Mouse (Mus musculus) splenic B cell, adult 2 months (primary cell): ENCODE results near the gene Dgke.
"Not testable (repeated sequence)": the region's sequence is repeated elsewhere in the genome, so short reads cannot be mapped to it uniquely, and the experiment has no call there.

ENCODE experiments used
- DNase-seq: peaks from one replicate; pipeline ENCODE4 v3.0.0-alpha.2; 2011; ENCODE audit warnings: low read depth, low spot score
- H3K27me3 ChIP-seq: 2 replicates; pipeline ENCODE4 v1.6.1; 2012; ENCODE audit warnings: mild to moderate bottlenecking, low read length, moderate library complexity, mixed read lengths; ENCODE audit not compliant: control insufficient read depth, poor library complexity, insufficient read depth, severe bottlenecking
- H3K36me3 ChIP-seq: 2 replicates; pipeline ENCODE4 v1.6.1; 2012; ENCODE audit warnings: mild to moderate bottlenecking, low read length, moderate library complexity, mixed read lengths; ENCODE audit not compliant: control insufficient read depth, poor library complexity, insufficient read depth, severe bottlenecking

Dgke gene

DNA sequence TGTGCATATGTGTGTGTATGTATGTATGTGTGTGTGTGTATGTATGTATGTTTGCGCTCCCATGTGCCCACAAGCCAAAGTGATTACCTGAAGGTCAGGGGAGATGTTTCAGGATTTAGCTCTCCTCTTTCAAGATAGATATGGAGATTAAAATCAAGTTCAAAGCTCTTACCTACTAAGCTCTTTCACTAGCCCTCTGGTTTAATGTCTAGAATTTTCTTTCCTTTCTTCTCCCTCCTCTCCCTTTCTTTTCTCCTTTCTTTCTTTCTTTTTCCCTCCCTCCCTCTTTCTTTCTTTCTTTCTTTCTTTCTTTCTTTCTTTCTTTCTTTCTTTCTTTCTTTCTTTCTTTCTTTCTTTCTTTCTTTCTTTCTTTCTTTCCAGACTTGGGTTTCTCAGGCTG, at the start of gene Dgke:
Gene Dgke, minus strand, starts transcription at position 101 of the 400 bp plus-strand sequence.
- no peaks in the 10 kb centered on the region for H3K27me3 ChIP-seq

DNA sequence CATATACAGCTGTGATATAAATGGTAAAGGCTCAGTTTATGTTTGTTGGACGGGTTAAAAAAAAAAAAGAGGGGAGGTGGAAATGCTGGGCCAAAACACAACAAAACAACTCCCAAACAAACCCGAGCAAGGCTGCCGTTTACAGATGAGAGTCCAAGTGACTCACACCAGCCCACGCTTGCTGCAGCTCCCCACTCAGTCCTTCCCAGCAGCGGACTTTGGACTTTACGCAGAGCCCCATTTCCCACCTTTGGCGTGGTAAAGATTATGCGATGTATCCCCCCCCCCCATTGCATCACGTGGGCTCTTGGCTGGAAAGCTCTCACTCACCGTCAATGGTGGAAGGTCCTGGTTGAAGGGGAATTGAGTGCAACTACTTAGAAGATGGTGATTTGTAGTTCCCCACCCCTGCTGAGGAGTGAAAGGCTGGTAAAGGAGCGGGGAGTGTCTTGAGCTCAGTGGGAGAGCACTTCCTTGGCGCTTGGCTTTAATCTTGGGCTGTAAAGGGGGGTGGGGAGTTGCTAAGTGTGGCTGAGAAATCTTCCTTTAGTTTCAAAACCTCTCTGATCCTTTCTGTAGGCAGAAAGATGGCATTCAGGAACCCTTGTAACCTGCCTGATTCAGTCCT, 40.6 kb upstream of the Dgke start:
- no peaks in the 10 kb centered on the region for H3K36me3 ChIP-seq
- H3K27me3 ChIP-seq: no peaks in the 10 kb centered on the region
- no peak for DNase-seq

More for the DNA sequence above, at the start of gene Dgke:
- H3K36me3 ChIP-seq: no peaks in the 10 kb centered on the region
- no peak for DNase-seq

DNA sequence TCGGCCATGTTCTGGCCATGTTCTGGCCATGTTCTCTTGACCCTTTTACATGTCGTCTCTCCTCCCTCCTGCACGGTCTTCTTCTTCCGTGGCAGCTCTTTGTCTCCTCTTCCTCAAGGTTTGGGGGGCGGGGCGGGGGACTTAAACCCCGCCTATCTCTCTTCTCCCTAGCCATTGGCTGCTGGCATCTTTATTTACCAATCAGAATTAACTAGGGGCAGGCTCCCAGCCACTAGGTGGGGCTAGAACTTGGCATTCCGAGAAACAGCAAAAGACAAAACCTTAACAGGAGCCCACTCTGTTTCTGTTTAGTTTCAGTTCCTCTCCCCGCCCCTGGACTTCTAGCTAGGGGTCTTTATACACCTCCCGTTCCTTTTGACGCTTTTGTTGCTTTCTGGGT, 39.2 kb upstream of the Dgke start:
- Histone ChIP-seq H3K27me3 (no peaks in the 10 kb centered on the region), H3K36me3 (no peaks in the 10 kb centered on the region)
- DNase-seq: peak; percentile 36

DNA sequence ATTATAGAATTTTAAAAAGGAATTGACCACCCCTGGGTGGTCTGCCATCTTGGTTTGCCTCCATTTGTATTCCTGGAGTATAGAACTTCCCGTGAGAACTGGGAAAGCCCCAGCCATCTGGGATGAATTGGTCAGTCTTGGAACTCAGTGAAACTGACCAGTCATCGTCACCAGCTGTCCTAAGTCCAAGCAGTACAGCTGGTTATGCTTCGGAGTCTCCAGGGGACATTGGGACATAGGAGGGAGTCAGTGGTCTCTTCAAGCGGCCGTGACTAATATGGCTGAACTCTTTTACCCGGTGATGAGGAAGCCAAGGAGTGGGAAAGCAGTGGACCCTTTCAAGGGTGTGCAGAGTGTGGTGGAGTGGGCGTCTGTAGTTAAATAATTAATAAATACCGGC, 38.6 kb upstream of the Dgke start:
- H3K27me3 ChIP-seq: no peaks in the 10 kb centered on the region
- no peaks in the 10 kb centered on the region for H3K36me3 ChIP-seq
- DNase-seq: no peak

DNA sequence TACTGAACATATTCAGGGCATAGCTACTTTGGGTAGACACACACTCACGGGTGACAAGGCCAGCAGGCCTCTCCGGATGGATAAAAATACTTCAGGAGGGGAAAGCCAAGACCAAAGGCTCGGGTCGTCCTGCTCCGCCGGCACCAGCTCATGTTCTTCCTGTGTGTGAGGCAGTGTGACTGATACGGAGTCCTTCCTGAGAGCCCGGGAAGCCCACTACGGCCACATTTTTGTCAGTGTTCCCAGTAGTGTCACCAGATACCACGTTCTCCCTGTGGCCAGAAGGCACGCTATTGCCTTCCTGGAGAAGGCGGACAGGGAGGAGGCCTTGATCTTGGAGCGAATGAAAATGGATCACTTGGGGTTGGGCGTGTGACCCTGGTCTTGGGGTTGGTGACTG, 36.5 kb upstream of the Dgke start:
- DNase-seq: no peak
- no peaks in the 10 kb centered on the region for H3K27me3 ChIP-seq

DNA sequence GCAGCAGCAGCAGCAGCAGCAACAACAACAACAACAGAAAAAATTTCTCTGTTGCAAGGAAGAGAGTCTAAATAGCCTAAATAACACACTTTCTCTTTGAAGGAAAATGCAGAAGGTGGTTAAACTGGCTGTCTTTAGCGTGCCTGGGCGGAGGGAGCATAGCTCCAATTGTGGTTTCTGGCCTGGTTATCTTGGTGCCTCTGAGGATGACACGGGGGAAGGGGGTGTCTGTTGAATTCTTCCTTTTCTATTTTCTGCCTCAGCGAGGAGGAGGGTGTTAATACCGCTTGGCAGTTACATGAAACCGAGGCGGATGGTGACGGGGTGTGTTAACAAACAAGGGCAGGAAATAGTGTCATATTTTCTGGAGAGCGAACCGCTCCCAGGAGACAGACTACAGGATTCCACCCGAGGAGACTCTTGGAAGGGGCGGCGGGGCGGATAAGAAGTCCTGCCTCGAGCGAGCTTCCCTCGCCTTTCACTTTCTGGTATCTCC, 34.2 kb upstream of the Dgke start:
- H3K27me3 ChIP-seq: no peaks in the 10 kb centered on the region
- DNase-seq: no peak

More for the DNA sequence above, 36.5 kb upstream of the Dgke start:
- no peaks in the 10 kb centered on the region for H3K36me3 ChIP-seq

DNA sequence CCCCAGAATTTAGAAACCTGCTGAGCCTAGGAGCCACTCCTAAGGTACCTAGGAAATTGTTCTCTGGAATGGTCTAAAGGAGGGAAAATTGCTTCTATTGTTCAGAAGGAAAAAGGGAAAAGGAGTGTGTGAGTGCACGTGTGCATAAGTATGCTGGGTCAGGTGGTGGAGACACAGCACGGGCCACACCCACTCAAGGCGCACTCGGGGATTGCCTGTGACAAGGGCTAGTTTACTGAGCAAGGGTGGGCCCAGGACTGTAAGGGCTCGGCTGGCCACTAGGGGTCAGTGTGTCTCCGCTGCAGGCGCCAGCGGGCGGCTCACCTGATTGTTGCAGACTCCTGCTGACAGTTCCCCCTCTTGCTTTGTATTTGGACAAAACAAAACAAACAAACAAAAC, 33.8 kb upstream of the Dgke start:
- Histone ChIP-seq H3K27me3 (no peaks in the 10 kb centered on the region), H3K36me3 (no peaks in the 10 kb centered on the region; the same call in 1 of the 2 replicates)
- DNase-seq: peak; percentile 94

More for the DNA sequence above, 34.2 kb upstream of the Dgke start:
- no peaks in the 10 kb centered on the region; the same call in 1 of the 2 replicates for H3K36me3 ChIP-seq

DNA sequence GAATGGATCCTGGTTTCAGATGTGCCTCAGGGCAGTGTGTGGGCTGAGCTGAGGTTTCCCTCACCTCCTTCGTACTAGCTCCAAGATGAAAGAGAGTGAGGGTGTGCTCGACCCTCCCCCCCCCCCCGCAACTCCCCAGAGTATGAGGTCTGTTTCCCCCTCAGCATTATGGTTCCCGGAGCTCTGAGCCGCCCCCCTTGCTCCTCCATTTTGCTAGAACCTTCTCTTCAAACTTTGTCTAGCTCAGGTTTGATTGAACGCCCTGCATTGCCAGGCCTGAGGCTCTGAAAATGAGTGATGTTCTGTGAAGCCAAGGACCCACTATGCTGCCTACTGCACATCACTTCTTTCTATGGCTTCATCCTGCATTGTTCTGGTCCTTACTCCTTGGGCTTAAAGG, 32.3 kb upstream of the Dgke start:
- H3K27me3 ChIP-seq: no peaks in the 10 kb centered on the region
- DNase-seq: no peak

DNA sequence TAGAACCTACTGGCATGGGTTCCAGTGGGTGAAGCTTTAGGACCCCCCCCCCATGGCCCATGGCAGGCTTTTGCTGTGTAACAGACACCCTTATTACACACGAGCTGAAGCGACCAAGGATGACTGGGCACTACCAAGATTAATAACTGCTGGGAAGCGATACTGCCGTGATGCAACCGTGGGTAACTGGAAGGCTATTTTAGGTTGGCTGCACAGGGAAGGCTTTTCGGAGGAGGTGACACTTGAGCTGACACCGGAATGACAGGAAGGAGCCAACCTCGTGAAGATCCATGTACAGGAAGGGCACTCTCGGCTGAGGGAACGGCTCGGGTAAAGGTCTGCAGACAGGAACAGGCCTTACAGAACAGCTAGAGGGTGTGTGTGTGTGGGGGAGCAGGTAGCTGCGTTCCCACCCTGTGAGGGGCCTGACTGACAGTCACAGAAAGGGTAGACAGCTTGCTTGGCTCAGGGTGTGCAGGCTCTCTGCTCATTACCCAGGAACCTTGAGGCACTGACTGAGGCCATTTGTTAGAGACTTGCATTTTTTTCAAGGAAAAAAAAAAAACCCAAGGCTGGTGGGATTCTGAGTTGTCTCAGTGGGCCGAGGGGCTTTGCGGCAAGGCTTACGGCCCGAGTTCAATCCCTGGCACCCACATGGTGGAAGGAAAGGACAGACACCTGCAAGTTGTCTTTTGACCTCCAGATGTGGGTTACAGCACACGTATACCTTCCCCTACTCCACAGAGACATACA, 31.6 kb upstream of the Dgke start:
- DNase-seq: no peak
- Histone ChIP-seq H3K27me3 (no peaks in the 10 kb centered on the region), H3K36me3 (no peaks in the 10 kb centered on the region; the same call in 1 of the 2 replicates)

More for the DNA sequence above, 32.3 kb upstream of the Dgke start:
- H3K36me3 ChIP-seq: no peaks in the 10 kb centered on the region; the same call in 1 of the 2 replicates

DNA sequence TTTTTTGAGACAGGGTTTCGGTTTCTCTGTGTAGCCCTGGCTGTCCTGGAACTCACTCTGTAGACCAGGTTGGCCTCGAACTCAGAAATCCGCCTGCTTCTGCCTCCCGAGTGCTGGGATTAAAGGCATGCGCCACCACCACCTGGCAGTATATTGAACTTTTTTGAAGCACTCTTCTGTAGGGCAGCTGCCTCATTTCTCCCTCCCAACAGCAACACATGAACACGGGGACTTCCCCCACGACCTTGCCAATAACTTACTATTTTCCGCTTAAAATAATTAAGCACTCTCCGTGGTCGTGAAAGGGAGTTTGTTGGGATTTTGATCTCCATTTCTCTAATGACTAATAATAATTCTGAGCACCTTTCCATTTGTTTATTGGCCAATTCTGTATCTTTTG, 30.6 kb upstream of the Dgke start:
- DNase-seq: not testable (repeated sequence)

DNA sequence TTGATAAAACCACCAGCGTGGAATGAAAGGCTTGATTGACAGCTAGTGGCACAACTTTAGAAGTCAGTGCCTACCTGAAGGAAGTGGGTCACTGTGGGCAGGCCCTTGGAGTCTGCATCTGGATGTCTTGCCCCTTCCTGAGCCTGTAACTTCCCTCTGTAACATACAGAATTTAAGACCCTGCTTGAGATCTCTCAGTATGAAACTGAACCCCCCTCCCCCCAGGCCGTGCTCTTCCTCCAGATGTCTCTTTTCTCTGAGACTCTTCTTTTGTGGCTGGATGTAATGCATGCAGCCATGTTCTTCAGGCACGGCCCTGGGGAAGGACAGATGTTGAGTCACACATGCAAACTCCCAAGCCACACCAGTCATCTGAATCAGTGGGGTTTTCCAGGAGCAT, 28.7 kb upstream of the Dgke start:
- Histone ChIP-seq H3K27me3 (no peaks in the 10 kb centered on the region), H3K36me3 (no peaks in the 10 kb centered on the region; the same call in 1 of the 2 replicates)
- DNase-seq: no peak

More for the DNA sequence above, 30.6 kb upstream of the Dgke start:
- H3K27me3 ChIP-seq, H3K36me3 ChIP-seq: not testable (repeated sequence)

DNA sequence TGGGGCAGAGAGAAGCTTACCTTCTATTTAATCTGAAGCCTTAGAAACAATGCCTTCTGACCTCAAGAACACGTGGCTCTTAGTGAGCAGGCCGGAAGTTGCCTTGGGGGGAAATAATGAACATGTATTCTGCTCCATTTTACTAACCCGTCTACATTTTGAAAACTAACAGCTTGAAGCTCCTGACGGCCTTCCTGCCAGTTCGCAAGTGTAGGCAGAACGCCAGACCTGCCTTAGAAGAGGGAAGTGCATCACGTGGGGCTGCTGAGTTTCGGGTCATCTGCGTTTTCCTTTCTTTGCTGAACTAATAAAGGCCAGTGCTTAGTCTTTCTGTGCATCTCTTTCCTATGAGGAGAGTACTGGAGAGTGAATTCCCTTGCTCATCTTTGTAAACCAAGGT, 26.1 kb upstream of the Dgke start:
- Histone ChIP-seq H3K36me3 (no peaks in the 10 kb centered on the region), H3K27me3 (no peaks in the 10 kb centered on the region)
- peak; percentile 88 for DNase-seq

DNA sequence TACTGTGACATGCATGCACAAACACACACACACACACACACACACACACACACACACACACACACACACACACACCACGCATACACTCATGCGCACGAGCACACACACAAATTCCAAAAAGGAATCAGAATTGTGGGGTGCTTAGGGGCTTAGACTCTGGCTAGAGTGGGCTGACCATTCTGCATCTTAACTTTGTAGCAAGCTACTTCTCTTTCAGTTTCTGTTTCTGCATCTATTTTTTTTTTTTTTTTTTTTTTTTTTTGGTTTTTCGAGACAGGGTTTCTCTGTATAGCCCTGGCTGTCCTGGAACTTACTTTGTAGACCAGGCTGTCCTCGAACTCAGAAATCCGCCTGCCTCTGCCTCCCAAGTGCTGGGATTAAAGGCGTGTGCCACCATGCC, 23.7 kb upstream of the Dgke start:
- DNase-seq, H3K27me3 ChIP-seq, H3K36me3 ChIP-seq: not testable (repeated sequence)

DNA sequence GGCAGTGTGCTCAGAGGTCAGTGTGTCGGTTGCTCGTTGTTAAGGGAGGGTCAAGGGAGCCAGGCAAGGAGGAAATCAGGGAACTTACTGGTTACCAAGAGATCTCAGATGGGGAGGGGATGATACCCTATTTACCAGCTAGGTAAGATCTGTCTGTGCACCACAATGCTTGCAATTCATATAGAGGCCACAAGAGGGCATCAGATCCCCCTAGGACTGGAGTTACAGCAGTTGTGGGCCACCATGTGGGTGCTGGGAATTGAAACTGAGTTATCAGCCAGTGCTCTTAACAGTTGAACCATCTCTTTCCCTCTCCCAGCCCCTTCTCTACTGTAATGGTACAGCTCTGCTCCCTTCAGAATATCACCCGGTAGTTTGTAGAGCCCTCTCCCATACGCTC, 22.1 kb upstream of the Dgke start:
- Histone ChIP-seq H3K27me3 (no peaks in the 10 kb centered on the region), H3K36me3 (no peaks in the 10 kb centered on the region)
- DNase-seq: peak; percentile 58

DNA sequence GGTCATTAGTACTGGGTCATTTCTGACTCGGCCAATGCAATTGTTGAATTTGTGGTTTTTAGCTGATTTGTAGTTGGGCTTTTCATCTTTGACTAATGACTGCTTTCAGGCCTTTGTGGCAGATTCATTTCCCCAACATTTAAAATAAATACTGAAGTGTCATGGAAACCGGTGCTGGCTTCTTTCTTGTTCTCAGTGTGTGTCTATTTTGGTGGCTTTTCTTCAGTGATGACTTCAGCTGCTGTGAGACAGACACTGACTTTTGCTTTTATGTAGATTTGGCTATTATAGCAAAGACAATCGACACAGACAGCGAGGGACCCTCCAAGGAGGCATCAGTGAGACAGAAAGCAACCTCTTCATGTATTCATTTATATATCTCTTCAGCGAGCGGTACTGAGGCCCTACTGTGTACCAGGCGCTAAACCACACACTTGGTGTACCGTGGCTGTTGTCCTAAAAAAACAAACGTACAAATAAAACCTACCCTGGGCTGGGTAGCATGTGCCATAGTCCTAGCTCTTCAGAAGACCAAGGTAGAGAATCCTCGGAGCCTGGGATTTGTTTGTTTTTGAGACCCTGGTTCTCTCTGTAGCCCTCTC, 19.7 kb upstream of the Dgke start:
- no peaks in the 10 kb centered on the region for H3K36me3 ChIP-seq
- H3K27me3 ChIP-seq: no peaks in the 10 kb centered on the region
- DNase-seq: no peak
